Mouse (Mus musculus) ES-E14 (cell line): ENCODE measurements around the gene Tead1. TPM values are rescaled to one million over a fixed set of nuclear protein-coding genes. Genes with fewer than 3 reads are reported as not detected.

Experiments
- DNase-seq: peaks from one replicate; pipeline ENCODE4 v3.0.0-alpha.2; 2013; ENCODE audit warnings: low read depth, low spot score
- H3K27ac ChIP-seq: 2 replicates; pipeline ENCODE4 v1.5.1; 2012; ENCODE audit warnings: low read depth, mild to moderate bottlenecking, low read length, moderate library complexity, mixed read lengths; ENCODE audit not compliant: poor library complexity, insufficient read depth, severe bottlenecking
- H3K36me3 ChIP-seq: 2 replicates; pipeline ENCODE4 v1.6.1; 2012; ENCODE audit warnings: mild to moderate bottlenecking, low read length, moderate library complexity, mixed read lengths; ENCODE audit not compliant: control insufficient read depth, poor library complexity, insufficient read depth, severe bottlenecking
- H3K4me1 ChIP-seq, 2 experiments: fragments of 150-350 bp in 1 of 2; sonication (generic) in 1 of 2; 2 replicates each; pipeline ENCODE4 v1.6.1; 2012; ENCODE audit warnings: low read length in 2 of 2, mild to moderate bottlenecking in 1 of 2, mixed read lengths in 1 of 2; ENCODE audit not compliant: control insufficient read depth in 2 of 2, insufficient read depth in 2 of 2, poor library complexity in 1 of 2
- H3K4me3 ChIP-seq, 2 experiments: fragments of 150-350 bp in 1 of 2; sonication (generic) in 1 of 2; 2 replicates each; pipeline ENCODE4 v1.5.1; 2012; ENCODE audit warnings: low read length in 2 of 2, low read depth in 1 of 2, mild to moderate bottlenecking in 1 of 2, mixed read lengths in 1 of 2; ENCODE audit not compliant: insufficient read depth in 1 of 2, poor library complexity in 1 of 2, severe bottlenecking in 1 of 2
- H3K9ac ChIP-seq: 2 replicates; pipeline ENCODE4 v1.6.1; 2012; ENCODE audit warnings: low read depth, mild to moderate bottlenecking, low read length, mixed read lengths; ENCODE audit not compliant: poor library complexity, insufficient read depth, severe bottlenecking
- H3K9me3 ChIP-seq: fragments of 150-350 bp; sonication (generic); 2 replicates; pipeline ENCODE4 v1.6.1; 2012; ENCODE audit warnings: low read depth, mild to moderate bottlenecking, low read length; ENCODE audit not compliant: control insufficient read depth, insufficient read depth
- CHD2 ChIP-seq: IDR thresholded peaks from 2 replicates; pipeline ENCODE4 v1.6.1; 2014; ENCODE audit warnings: mild to moderate bottlenecking, low read depth, low read length, inconsistent platforms
- HCFC1 ChIP-seq: IDR thresholded peaks from 2 replicates; pipeline ENCODE4 v1.6.1; 2012; ENCODE audit warnings: low read length, inconsistent platforms, borderline replicate concordance; ENCODE audit not compliant: insufficient read depth
- MAFK ChIP-seq: IDR thresholded peaks from 2 replicates; pipeline ENCODE4 v1.6.1; 2014; ENCODE audit warnings: mild to moderate bottlenecking, low read depth, low read length, inconsistent platforms; ENCODE audit not compliant: insufficient read depth
- ZC3H11A ChIP-seq: IDR thresholded peaks from 2 replicates; pipeline ENCODE4 v1.6.1; 2012; ENCODE audit warnings: low read depth, mild to moderate bottlenecking, inconsistent platforms, low read length, borderline replicate concordance
- ZNF384 ChIP-seq: IDR thresholded peaks from 2 replicates; pipeline ENCODE4 v1.6.1; 2012; ENCODE audit warnings: low read depth, low read length, inconsistent platforms
- in situ Hi-C, 2 experiments: fragments of 600-800 bp; cut with MboI; formaldehyde crosslinking; loops; one replicate each; pipeline ENCODE4 v1.15.1; 2025; ENCODE audit warnings: low sequenced_read_pairs in 2 of 2, inconsistent platforms in 1 of 2; ENCODE audit not compliant: unreplicated experiment in 2 of 2
- total RNA-seq: library from RNA; depleted of rRNA; stranded (reverse); fragments of 300-350 nt; gene quantifications from 2 replicates; pipeline ENCODE4 v1.2.3, GENCODE M21; 2012

Gene Tead1
- total RNA-seq, 1 experiment = 90.5 TPM

DNA sequence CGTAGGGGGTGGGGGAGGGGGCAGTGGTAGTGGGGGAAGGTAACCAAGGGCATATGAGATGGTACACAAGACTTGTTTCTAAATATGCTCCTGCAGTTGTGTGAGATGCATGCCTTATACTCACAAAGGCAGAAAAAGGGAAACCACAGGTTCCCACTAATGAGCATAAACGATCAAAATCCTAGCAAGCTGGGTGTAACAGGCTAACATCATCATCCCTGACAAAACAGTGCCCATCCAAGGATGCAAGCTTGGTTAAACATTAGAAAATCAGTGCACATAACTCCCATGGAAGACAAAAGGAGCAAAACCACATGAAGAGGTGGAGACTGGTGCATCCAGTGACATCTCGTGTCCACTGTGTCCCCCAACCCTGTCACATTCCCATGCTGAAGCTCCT, 233.9 kb downstream of the Tead1 start:
- no peaks in the 10 kb centered on the region for H3K36me3 ChIP-seq
- no peak overlapping the region for H3K27ac ChIP-seq
- no peak overlapping the region for H3K4me3 ChIP-seq
- TF ChIP-seq CHD2 = no peak
- no peak for TF ChIP-seq MAFK
- no peak for TF ChIP-seq ZC3H11A
- TF ChIP-seq ZNF384 = no peak
- TF ChIP-seq HCFC1 = no peak
- in situ Hi-C loops = loop anchor here in 1 of 2 experiments (25.0 kb wide), 1 partner anchor 349 kb away; no protein-coding TSS in a partner anchor
- no peaks in the 10 kb centered on the region for H3K9me3 ChIP-seq
- DNase-seq = no peak
- H3K9ac ChIP-seq = no peak overlapping the region
- no peaks in the 10 kb centered on the region for H3K4me1 ChIP-seq

DNA sequence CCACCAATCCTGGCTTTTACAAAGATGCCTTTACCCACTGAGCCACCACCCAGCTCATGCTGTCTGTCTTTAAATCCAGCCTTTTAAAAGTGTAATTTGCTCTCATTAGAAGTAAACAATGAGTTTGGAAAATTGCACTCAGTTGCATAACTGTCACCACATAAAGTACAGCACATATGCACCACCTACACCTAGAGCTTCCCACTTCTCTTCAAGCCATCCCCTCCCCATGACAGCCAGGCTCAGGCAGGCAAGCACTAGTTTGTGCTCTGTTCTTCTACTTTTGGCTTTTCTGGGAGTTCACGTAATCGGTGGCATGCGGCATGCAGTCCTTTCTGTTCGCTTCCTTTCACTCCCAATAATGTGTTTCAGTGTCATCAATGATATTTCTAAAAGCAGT, 236.5 kb downstream of the Tead1 start:
- no peak overlapping the region for H3K4me3 ChIP-seq
- H3K9me3 ChIP-seq = no peaks in the 10 kb centered on the region
- no peak overlapping the region for H3K9ac ChIP-seq
- TF ChIP-seq ZC3H11A (no peak), MAFK (no peak), CHD2 (no peak), ZNF384 (no peak), HCFC1 (no peak)
- in situ Hi-C loops = loop anchor here in 1 of 2 experiments (25.0 kb wide), 1 partner anchor 347 kb away; no protein-coding TSS in a partner anchor
- no peak for DNase-seq
- no peaks in the 10 kb centered on the region for H3K4me1 ChIP-seq
- no peaks in the 10 kb centered on the region for H3K36me3 ChIP-seq
- H3K27ac ChIP-seq = no peak overlapping the region

- in situ Hi-C loops = loop anchor here in 1 of 2 experiments (25.0 kb wide), 1 partner anchor 345 kb away; no protein-coding TSS in a partner anchor
- H3K9me3 ChIP-seq = no peaks in the 10 kb centered on the region
- H3K9ac ChIP-seq = no peak overlapping the region
- no peaks in the 10 kb centered on the region for H3K4me1 ChIP-seq
- H3K4me3 ChIP-seq = no peak overlapping the region
- H3K36me3 ChIP-seq = no peaks in the 10 kb centered on the region
- DNase-seq = no peak
- no peak overlapping the region for H3K27ac ChIP-seq
- TF ChIP-seq CHD2 = no peak
Observed at GRCm38 (mm10) chr7:112917613-112918278, 238.6 kb downstream of the Tead1 start.

DNA sequence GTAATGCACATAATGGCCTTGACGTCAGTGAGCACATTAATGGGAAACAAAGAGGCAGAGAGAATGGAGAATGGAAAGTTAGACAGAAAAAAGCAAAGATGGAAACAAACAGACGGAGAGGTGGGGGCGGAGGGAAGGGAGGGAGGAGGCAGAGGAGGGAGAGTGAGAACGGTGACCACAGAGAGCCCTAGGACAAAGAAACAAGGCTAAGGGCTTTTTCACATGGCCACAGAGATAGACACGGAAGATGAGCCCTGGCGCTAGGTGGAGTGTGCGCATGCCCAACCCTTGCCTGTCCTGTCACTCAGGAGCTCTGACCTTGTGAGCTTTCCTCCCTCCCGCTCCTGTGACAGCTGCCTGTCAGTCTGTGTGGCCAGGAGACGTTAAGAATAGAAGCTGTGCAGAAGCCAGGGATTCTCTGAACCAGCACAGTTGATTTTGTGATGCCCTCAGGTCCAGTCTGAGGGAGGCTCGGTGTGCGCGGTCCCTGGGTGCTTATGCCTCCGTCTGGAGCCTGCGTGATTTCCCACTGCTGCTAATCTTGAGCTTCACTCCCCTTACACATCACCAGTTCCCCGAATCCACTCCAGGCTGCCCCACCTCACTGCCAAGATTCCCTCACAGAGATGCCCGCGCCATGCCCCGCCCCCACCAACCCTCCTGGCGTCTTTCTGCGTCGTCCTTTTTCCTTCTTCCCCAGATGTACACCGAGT, 239.3 kb downstream of the Tead1 start:
- TF ChIP-seq CHD2 (no peak), MAFK (no peak), ZNF384 (no peak), HCFC1 (no peak), ZC3H11A (no peak)
- in situ Hi-C loops = loop anchor here in 1 of 2 experiments (25.0 kb wide), 1 partner anchor 344 kb away; no protein-coding TSS in a partner anchor
- Histone ChIP-seq H3K27ac (no peak overlapping the region), H3K9me3 (no peaks in the 10 kb centered on the region), H3K36me3 (no peaks in the 10 kb centered on the region), H3K4me1 (no peaks in the 10 kb centered on the region), H3K4me3 (no peak overlapping the region), H3K9ac (no peak overlapping the region)
- DNase-seq = no peak
